8 mouse cellular contexts compared by ENCODE assay signal in genomic region chr8:70718297-70718696, GRCm38 (mm10). TPM values are rescaled to one million over a fixed set of nuclear protein-coding genes. Genes with fewer than 3 reads are reported as not detected.
DNase-seq lines count a peak whose midpoint lies in the region; ATAC-seq and TF ChIP-seq lines count a peak whose summit lies in the region.

Gene Gm3336 (plus strand): TSS chr8:70718543.

- 2% methylated on average over 19 of the region's 19 CpGs for WGBS in forebrain, embryonic 15.5 days
- 5% methylated on average over 19 of the region's 19 CpGs for WGBS in kidney, embryonic 16.5 days
- 2% methylated on average over 18 of the region's 19 CpGs for WGBS in lung, embryonic 16.5 days
- WGBS in olfactory bulb, adult 2 months, result 3% methylated on average over 19 of the region's 19 CpGs

- 0 out of 2 replicates have a peak within 1 kb of the TSS, but pooled peaks have one; percentile 3 for H3K4me3 ChIP-seq in forebrain, embryonic 15.5 days
- H3K4me3 ChIP-seq in kidney, embryonic 16.5 days (ENCODE audit: low read length), result no peak within 1 kb of the TSS
- no peak within 1 kb of the TSS for H3K4me3 ChIP-seq in lung, embryonic 16.5 days (ENCODE audit: low read length)
- H3K4me3 ChIP-seq in olfactory bulb, adult 2 months (ENCODE audit: insufficient read depth, low read depth, low read length), result no peak within 1 kb of the TSS

- no peaks in the 10 kb centered on the region for H3K4me1 ChIP-seq in forebrain, embryonic 15.5 days
- peaks cover 7% of the 10 kb centered on the region for H3K4me1 ChIP-seq in kidney, embryonic 16.5 days (ENCODE audit: insufficient read depth, low read length)
- H3K4me1 ChIP-seq in lung, embryonic 16.5 days (replicated peaks; ENCODE audit: control insufficient read depth, insufficient read depth, low read length), result no peaks in the 10 kb centered on the region
- H3K4me1 ChIP-seq in olfactory bulb, adult 2 months (ENCODE audit: control insufficient read depth, insufficient read depth, low read length), result peaks cover 6% of the 10 kb centered on the region

- peak; percentile 67 to 74 for DNase-seq in left cerebral cortex, adult 18-20 months (ENCODE audit: low spot score in 2 of 2)
- no peak for DNase-seq in left cerebral cortex, adult 11 months (ENCODE audit: low spot score)
- DNase-seq in brain, embryonic 14.5 days (ENCODE audit: low read depth), result peak; percentile 26
- peak; percentile 87 for DNase-seq in thymus, postnatal 25 days

- TF ChIP-seq POLR2A in brain, embryonic 14.5 days (IDR thresholded peaks at IDR 0.05; ENCODE audit: borderline replicate concordance, extremely low read depth, insufficient read depth, insufficient read length, poor library complexity, severe bottlenecking), result no peak
- no peak for TF ChIP-seq POLR2A in olfactory bulb, adult 2 months (IDR thresholded peaks at IDR 0.05; ENCODE audit: insufficient read depth, low read depth, low read length)

- TF ChIP-seq CTCF in brain, embryonic 14.5 days (IDR thresholded peaks at IDR 0.05; ENCODE audit: borderline replicate concordance, extremely low read depth, insufficient read depth, insufficient read length), result peak; percentile 84
- TF ChIP-seq CTCF in olfactory bulb, adult 2 months (IDR thresholded peaks at IDR 0.05; ENCODE audit: insufficient read depth, low read depth, low read length), result peak; percentile 75

- no peak within 1 kb of the TSS for H3K27ac ChIP-seq in forebrain, embryonic 15.5 days (replicated peaks)
- H3K27ac ChIP-seq in kidney, embryonic 16.5 days (ENCODE audit: low read length), result no peak within 1 kb of the TSS
- H3K27ac ChIP-seq in lung, embryonic 16.5 days (ENCODE audit: low read length), result no peak within 1 kb of the TSS
- H3K27ac ChIP-seq in olfactory bulb, adult 2 months (ENCODE audit: insufficient read depth, low read depth, low read length), result no peak within 1 kb of the TSS

- peaks cover 7% of the 10 kb centered on the region; the same call in 1 of the 2 replicates for H3K27me3 ChIP-seq in forebrain, embryonic 15.5 days
- H3K27me3 ChIP-seq in kidney, embryonic 16.5 days (ENCODE audit: insufficient read depth, low read length), result no peaks in the 10 kb centered on the region
- peaks cover 3% of the 10 kb centered on the region; the same call in 1 of the 2 replicates for H3K27me3 ChIP-seq in lung, embryonic 16.5 days (ENCODE audit: control insufficient read depth, insufficient read depth, low read depth, low read length)

- no peak for ATAC-seq in forebrain, embryonic 15.5 days (replicated peaks)
- ATAC-seq in kidney, embryonic 16.5 days (ENCODE audit: low FRiP score, low TSS enrichment), result peak; percentile 8; the same call in 1 of the 2 replicates
- peak; percentile 37; the same call in 1 of the 2 replicates for ATAC-seq in lung, embryonic 16.5 days (ENCODE audit: low read depth)

- no peaks in the 10 kb centered on the region for H3K36me3 ChIP-seq in forebrain, embryonic 15.5 days
- H3K36me3 ChIP-seq in kidney, embryonic 16.5 days (ENCODE audit: insufficient read depth, low read length), result no peaks in the 10 kb centered on the region
- H3K36me3 ChIP-seq in lung, embryonic 16.5 days (ENCODE audit: control insufficient read depth, insufficient read depth, low read length), result no peaks in the 10 kb centered on the region

- no peak within 1 kb of the TSS for H3K4me2 ChIP-seq in forebrain, embryonic 15.5 days (replicated peaks)
- no peak within 1 kb of the TSS for H3K4me2 ChIP-seq in kidney, embryonic 16.5 days (replicated peaks; ENCODE audit: low read depth, low read length)
- no peak within 1 kb of the TSS for H3K4me2 ChIP-seq in lung, embryonic 16.5 days (ENCODE audit: low read depth, low read length)

- no peak within 1 kb of the TSS for H3K9ac ChIP-seq in forebrain, embryonic 15.5 days (replicated peaks)
- no peak within 1 kb of the TSS; the same call in 1 of the 2 replicates for H3K9ac ChIP-seq in kidney, embryonic 16.5 days (replicated peaks; ENCODE audit: low read length)
- no peak within 1 kb of the TSS for H3K9ac ChIP-seq in lung, embryonic 16.5 days (ENCODE audit: low read length)

- H3K9me3 ChIP-seq in forebrain, embryonic 15.5 days, result no peaks in the 10 kb centered on the region
- H3K9me3 ChIP-seq in kidney, embryonic 16.5 days (ENCODE audit: low read length), result no peaks in the 10 kb centered on the region
- H3K9me3 ChIP-seq in lung, embryonic 16.5 days (ENCODE audit: control insufficient read depth, low read length), result no peaks in the 10 kb centered on the region

RNA-seq across cellular contexts. Expression of gene Gm3336, which starts in this region (rescaled TPM):
- total RNA-seq in left cerebral cortex, adult 18-20 months (2021), result not detected
- polyA plus RNA-seq in brain, embryonic 14.5 days (2012; rRNA removed), result not detected in 2 replicates
- not detected in 2 replicates for polyA plus RNA-seq in forebrain, embryonic 15.5 days (2015; fragmentation: Nextera tagmentation; extraction: Ambion mirVana)
- polyA plus RNA-seq in kidney, embryonic 16.5 days (2015; fragmentation: Nextera tagmentation; extraction: Ambion mirVana), result 0.52 and 0.76 TPM in 2 replicates
- 0.26 TPM in 1 of 2 replicates, not detected in the other for polyA plus RNA-seq in lung, embryonic 16.5 days (2015; fragmentation: Nextera tagmentation; extraction: Ambion mirVana)
- not detected in 2 replicates for polyA plus RNA-seq in olfactory bulb, adult 2 months (2012; ENCODE audit: insufficient read depth, insufficient read length, low replicate concordance, missing spikeins)

Comparison
In these comparisons a context has a peak if more than half of its experiments do, and no peak if none do; other contexts are left out.
1. Peak in DNase-seq in left cerebral cortex, adult 18-20 months; RNA of the gene not detected or under 1 TPM.
2. Peak in DNase-seq in brain, embryonic 14.5 days; RNA of the gene not detected or under 1 TPM.
3. Peak in ATAC-seq in kidney, embryonic 16.5 days; RNA of the gene not detected or under 1 TPM.
4. Peak in ATAC-seq in lung, embryonic 16.5 days; RNA of the gene not detected or under 1 TPM.